Mouse (Mus musculus): ENCODE data around the gene Akap13.

Akap13 gene

GRCm38 (mm10) chr7:75455223-75456151, at the start of gene Akap13:
Gene Akap13, plus strand, starts transcription at chr7:75455534.
- peak; percentile 96 for DNase-seq (ENCODE audit: low read depth, low spot score)

GRCm38 (mm10) chr7:75410641-75411040, 44.7 kb upstream of the Akap13 start:
- DNase-seq (ENCODE audit: low read depth, low spot score), result no peak

GRCm38 (mm10) chr7:75411226-75411625, 44.1 kb upstream of the Akap13 start:
- DNase-seq (ENCODE audit: low read depth, low spot score), result no peak

GRCm38 (mm10) chr7:75412011-75412510, 43.3 kb upstream of the Akap13 start:
- DNase-seq (ENCODE audit: low read depth, low spot score), result no peak

DNA sequence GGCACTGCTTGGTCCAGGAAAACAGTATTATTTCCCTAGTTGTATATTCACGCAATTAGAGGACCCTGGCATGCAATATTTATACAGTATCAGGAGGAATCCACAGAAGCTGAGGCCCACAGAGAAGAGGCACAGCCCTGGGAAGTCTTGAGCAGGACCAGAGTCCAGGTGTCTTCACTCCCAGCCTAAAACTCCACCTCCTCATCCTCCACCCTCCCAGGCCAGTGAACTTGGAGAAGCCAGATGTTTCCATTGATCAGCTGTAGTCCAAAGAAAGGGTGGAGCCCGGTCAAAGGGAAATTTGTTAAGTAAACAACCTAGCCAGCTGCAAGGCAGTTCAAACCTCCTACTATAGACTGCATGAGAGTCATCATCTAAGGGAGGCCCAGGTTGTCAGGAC, 42.8 kb upstream of the Akap13 start:
- DNase-seq (ENCODE audit: low read depth, low spot score), result no peak

- DNase-seq (ENCODE audit: low read depth, low spot score), result no peak
Measured at GRCm38 (mm10) chr7:75413903-75414302, 41.4 kb upstream of the Akap13 start.

GRCm38 (mm10) chr7:75414316-75414715, 41.0 kb upstream of the Akap13 start:
- no peak for DNase-seq (ENCODE audit: low read depth, low spot score)

DNA sequence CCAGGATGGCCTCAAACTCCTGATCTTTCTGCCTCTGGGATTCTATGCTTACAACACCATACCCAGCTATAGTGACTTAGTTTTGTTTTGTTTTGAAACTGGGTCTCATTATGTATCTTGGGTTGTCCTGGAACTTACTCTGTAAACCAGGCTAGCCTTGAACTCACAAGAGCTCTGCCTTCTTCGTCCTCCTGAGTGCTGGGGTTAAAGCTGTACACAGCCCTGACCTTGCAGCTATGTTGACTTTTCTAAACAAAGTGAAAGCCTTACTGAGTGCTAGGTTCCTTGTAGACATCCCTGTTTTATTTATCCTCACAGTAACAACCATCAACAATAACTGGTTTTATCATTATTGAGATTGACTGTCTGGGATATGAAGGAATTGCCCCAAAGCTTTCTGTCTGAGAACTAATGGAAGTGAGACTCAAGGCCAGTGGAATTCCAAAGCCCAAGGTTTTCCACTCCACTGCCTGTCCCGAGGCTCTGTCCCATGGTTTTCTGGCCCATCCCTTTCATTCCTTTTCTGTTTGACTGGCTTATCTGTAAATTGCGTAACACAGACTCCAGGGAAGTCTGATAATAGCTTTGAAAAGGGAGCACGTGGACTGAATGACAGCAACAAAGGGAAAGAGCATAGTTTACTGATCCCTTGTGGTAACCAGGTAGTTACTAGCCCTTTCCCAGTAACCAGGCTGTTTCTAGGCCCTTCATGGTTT, 40.0 kb upstream of the Akap13 start:
- no peak for DNase-seq (ENCODE audit: low read depth, low spot score)

DNA sequence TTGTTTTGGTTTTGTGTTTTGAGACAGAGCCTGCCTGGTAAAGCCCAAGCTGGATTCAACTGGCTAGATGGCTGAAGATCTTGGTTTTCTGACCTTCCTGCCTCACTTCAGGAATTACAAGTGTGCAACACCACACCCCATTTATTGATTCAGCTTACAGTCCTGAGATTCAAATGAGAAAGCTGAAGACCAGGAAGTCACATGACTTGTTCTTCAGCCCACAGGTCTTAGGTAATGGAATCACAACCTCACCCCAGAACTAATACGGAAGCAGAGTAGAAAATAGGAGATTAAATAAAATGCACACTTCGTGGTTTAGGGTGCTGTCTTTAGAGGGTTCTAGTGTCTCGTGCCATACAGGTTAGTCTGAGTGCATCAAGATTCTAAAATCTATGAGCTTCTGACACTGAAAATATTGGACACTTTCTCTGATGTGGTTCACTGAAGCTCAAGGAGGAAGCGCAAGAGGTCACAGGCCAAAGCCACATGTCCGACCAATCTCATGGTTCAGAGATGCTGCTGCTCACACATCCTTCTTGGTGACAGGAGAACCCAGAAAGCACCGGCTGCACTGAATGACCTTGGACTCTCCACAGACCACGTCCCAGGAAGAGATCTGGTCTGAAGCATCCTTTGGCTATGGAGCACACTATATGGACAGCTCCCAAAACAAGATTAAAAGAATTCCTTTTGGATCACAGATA, 39.3 kb upstream of the Akap13 start:
- DNase-seq (ENCODE audit: low read depth, low spot score), result no peak

DNA sequence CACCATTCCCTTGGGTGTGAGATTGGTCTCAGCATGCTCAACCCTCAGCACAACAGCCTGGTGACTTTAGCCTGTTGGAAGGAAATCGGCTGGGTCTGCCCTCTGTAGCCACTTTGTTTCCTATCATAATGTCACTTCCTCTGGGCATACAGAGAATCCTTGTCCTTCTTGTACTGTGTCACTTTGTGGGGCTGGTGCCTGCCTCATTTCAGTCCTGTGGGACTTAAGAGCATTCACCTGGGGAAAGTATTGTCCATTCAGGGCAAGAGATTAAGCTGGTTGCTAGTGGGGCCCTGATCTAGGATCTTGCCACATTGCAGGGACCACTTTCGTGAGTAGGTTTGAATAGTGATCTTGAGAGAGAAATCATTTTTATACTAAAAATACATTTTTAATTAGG, 34.4 kb upstream of the Akap13 start:
- no peak for DNase-seq (ENCODE audit: low read depth, low spot score)

- no peak for DNase-seq (ENCODE audit: low read depth, low spot score)
Measured at GRCm38 (mm10) chr7:75424121-75424520, 31.2 kb upstream of the Akap13 start.

DNA sequence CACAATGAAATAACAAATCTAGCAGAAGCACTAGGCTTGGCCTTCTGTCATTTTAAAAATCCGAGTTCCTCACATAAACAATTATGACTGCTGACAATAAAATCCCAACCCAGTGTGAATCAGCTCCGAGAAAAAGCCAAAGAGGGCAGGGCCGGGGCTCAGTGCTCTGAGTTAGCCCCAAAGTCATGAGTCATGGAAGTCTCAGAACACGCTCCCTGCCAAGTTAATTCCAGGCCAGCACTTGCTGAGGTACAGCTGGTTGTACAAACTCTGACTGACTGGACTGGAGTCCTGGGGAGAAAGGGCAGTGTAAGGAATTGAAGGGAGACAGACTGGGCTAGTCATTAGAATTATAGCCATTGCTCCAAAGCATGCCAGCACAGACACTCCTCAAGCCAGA, 28.0 kb upstream of the Akap13 start:
- no peak for DNase-seq (ENCODE audit: low read depth, low spot score)

- DNase-seq (ENCODE audit: low read depth, low spot score), result no peak
Measured at GRCm38 (mm10) chr7:75428913-75429312, 26.4 kb upstream of the Akap13 start.

DNA sequence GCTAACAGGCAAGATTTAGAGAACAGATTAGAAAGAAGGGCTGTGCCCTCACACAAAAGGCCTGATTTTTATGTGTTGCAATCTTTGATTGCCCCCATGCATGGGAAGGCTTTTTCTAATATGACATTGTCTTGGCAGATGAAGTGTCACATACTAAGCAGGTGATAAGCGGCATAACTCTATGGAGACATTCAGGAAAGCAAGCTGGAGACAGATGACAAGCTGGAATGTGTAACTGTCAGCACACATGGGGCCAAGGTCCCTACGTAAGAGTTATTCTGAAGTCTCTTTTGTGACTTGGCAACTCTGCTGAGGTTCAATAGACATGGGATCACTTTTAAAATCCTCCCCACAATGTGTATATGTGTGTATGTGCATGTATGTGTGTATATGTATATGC, 24.8 kb upstream of the Akap13 start:
- DNase-seq (ENCODE audit: low read depth, low spot score), result no peak

DNA sequence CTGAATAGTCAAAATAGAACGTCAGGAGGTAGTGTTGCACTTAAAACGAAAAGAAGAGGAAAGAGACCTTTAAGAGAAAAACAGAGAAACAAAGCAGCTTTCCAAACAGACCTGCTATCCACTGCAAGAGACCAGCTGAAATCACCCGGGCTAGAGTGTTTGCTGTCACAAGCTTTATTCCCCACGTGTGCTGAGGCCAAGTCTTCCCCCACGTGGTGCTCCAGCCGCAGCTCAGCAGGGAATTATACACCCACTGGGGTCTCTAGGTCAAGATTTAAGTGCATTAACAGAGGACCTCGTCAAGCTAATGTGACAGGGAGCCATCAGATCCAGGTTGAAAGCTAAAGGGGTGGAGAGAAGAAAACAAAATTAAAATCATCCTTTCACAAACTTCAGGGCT, 24.3 kb upstream of the Akap13 start:
- DNase-seq (ENCODE audit: low read depth, low spot score), result no peak

DNA sequence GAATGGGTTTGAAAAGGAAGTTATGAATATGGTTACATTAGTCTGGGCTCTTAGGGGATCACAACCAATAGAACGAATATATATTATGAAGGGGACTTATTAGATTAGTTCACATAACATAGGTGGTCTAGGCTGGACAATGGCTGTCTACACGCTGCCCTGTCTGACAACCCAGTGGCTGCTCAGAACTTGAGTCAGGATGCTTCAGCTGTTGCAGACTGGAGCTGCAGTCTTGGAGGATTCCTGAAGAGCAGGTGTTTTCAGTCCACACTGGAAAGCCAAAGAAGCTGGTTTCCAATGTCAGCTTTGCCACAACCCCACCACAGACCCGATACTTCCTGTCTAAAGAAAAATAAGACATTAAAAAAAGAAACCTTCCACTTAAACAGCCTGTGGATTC, 23.3 kb upstream of the Akap13 start:
- DNase-seq (ENCODE audit: low read depth, low spot score), result no peak

DNA sequence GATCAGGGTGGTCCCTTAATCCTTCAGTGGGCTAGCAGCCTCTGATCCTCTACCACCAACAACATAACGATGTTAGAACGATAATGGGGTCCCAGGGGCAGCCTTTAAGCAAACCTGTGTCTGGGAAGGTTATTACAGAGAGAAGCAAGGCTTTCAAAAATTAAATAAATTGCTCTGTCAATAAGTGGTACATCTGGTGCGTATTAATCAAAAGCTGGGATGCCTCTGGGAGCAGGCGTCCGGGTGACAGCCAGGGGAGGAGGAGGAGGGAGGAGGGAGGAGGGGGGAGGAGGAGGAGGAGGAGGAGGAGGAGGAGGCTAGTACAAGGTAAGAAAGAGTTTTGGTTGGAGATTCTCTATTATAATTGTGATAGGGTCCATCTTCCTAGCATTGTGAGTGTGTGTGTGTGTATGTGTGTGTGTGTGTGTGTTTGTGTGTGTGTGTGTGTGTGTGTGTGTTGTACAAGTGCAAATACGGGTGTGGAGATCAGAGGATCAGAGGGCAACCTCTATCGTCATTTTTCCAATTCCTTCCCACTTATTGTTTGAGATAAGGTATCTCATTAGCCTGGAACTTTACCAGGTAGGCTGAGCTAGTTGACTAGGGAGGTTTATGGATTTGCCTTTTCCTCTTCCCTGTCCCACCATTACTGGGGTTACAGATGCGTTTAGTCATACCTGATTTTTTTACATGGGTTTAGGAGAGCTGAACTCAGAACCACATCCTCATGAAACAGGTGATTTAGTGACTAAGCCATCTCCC, 18.7 kb upstream of the Akap13 start:
- no peak for DNase-seq (ENCODE audit: low read depth, low spot score)

- no peak for DNase-seq (ENCODE audit: low read depth, low spot score)
Measured at GRCm38 (mm10) chr7:75439570-75439969, 15.8 kb upstream of the Akap13 start.

DNA sequence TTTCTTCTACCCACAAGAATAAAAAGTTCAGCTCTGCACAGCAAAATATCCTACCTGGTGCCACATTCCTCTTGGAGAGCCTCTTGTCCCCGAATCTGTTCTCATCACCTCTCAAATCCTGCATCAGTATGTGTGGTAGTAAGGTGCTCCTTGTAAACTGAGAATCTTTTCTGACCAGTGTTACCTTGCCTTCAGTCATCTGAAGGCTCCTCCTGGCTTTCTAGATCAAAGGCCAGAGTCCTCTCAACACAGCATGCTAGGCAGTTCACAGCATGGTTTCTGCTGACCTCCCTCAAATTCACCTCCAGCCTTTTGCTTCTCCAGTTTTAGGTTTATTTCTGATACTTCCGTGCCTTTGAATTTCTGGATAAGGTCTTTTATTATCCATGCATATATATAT, 15.1 kb upstream of the Akap13 start:
- no peak for DNase-seq (ENCODE audit: low read depth, low spot score)

- no peak for DNase-seq (ENCODE audit: low read depth, low spot score)
Measured at GRCm38 (mm10) chr7:75441947-75442346, 13.4 kb upstream of the Akap13 start.

DNA sequence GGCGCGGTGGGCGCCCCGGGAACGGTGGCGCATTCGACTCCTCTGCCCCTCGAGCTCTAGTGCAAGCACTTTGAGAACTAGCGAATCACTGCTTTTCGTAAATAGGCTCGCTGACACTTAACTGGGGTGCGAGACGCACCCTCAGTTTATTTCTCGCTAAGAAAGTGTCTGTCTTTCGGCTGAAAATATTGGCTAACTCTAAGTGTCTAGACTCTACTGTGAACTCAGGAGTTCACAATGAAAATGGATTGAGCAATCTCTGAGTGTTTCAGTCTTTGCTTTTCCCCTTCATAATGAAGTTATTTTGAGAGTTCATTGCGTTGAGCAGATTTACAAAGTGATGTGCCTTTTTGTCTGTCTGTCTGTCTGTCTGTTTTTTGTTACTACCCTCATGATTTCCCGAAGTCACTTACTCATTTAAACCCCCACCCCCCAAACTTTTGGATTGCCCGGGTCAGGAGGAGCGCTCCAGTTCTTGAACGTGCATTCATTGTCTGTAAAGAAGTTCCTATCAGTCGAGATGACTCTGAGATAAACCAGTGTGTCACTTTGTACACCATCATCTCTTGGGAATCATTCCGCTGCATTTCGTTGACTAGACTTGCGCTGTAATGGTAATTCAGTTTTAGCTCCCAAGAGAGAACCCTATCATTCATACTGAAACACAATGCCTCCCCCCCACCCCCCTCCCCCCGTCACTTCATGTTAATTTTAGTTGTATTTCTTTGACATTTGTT, 986 bp downstream of the Akap13 start:
- DNase-seq (ENCODE audit: low read depth, low spot score), result peak; percentile 3
